Mouse (Mus musculus) hindbrain, embryonic 10.5 days (tissue): ENCODE data around the gene Fzr1. TPM values are rescaled to one million over a fixed set of nuclear protein-coding genes. Genes with fewer than 3 reads are reported as not detected.

Source experiments
- DNase-seq: peaks from one replicate; pipeline ENCODE4 v3.0.0-alpha.2; 2017; ENCODE audit warnings: low spot score
- H3K27ac ChIP-seq: fragments of 300-500 bp; sonication (generic); 2 replicates; pipeline ENCODE4 v1.5.1; 2016; ENCODE audit warnings: mild to moderate bottlenecking, moderate library complexity
- H3K27me3 ChIP-seq: fragments of 300-500 bp; sonication (generic); 2 replicates; pipeline ENCODE4 v1.6.1; 2016; ENCODE audit warnings: mild to moderate bottlenecking; ENCODE audit not compliant: poor library complexity, insufficient read depth, severe bottlenecking
- H3K36me3 ChIP-seq: fragments of 300-500 bp; sonication (generic); 2 replicates; pipeline ENCODE4 v1.6.1; 2016; ENCODE audit warnings: mild to moderate bottlenecking, moderate library complexity
- H3K4me1 ChIP-seq: fragments of 300-500 bp; sonication (generic); replicated peaks from 2 replicates; pipeline ENCODE4 v1.6.1; 2016; ENCODE audit warnings: mild to moderate bottlenecking
- H3K4me3 ChIP-seq: fragments of 300-500 bp; sonication (generic); 2 replicates; pipeline ENCODE4 v1.5.1; 2016; ENCODE audit warnings: mild to moderate bottlenecking, moderate library complexity
- H3K9me3 ChIP-seq: fragments of 300-500 bp; sonication (generic); 2 replicates; pipeline ENCODE4 v1.6.1; 2016; ENCODE audit warnings: mild to moderate bottlenecking, moderate library complexity
- WGBS: fragments of 180-500 bp; shearing (Covaris S2); methylation state at CpG from one replicate; pipeline ENCODE4 v1.1.7; 2016; 5-methylcytosine and 5-hydroxymethylcytosine counted together
- polyA plus RNA-seq: library from polyadenylated mRNA; unstranded; fragments of >200 nt; fragmentation: Nextera tagmentation; extraction: Ambion mirVana; gene quantifications from 2 replicates; pipeline ENCODE4 v1.2.1, GENCODE M21; 2016

Gene Fzr1
- polyA plus RNA-seq, 1 experiment from 2014 or later = 143 TPM

DNA sequence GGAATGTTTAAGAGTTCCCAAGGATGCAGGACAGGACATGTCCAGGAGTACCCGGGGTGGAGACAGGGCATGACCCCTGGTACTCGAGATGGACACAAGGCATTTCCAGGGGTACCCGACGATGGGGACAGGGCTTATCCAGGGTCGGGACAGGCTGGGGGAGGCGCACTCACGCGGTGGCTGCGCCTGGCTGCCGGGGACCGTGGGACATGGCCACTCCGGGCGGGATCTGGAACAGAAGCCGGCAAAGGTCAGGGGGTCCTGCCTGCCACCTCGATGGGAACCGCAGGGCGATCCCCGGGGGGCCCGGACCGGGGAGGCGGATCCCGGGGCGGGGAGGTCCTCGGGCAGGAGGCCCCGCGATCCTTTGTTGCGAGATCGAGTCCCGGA is 28.4 kb downstream of the Fzr1 start:
- H3K4me1 ChIP-seq = peaks cover 55% of the 10 kb centered on the region
- peaks cover 42% of the 10 kb centered on the region for H3K27me3 ChIP-seq
- H3K36me3 ChIP-seq = peaks cover 38% of the 10 kb centered on the region
- no peak for DNase-seq
- under 1% methylated on average over 29 of the region's 29 CpGs for WGBS
- H3K4me3 ChIP-seq = peak overlapping the region; percentile 92
- H3K27ac ChIP-seq = peak overlapping the region; percentile 89
- H3K9me3 ChIP-seq = no peaks in the 10 kb centered on the region

DNA sequence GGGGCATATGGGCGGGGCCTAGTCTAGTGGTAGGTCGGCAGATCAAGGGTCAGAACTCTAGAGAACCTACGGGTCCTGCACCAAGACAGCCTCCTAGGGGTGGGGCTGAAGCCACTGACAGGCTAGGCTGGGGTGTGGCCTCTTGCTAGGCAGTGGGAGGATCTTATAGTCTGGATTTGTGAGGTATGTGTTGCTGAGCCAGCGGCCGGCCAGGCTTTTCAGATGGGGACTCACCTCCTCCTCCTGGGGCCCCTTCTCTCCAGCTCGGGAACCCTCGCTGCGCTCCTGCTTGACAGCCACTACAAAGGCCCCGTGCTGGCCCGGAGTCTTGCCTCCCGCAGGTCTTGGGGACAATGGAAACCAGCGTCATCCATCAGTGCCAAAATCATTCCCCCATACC is 29.2 kb downstream of the Fzr1 start:
- peaks cover 50% of the 10 kb centered on the region for H3K27me3 ChIP-seq
- 4% methylated on average over 12 of the region's 12 CpGs for WGBS
- peak overlapping the region; percentile 89 for H3K27ac ChIP-seq
- DNase-seq = peak; percentile 47
- no peaks in the 10 kb centered on the region for H3K9me3 ChIP-seq
- peaks cover 38% of the 10 kb centered on the region for H3K36me3 ChIP-seq
- H3K4me3 ChIP-seq = peak overlapping the region; percentile 92
- peaks cover 47% of the 10 kb centered on the region for H3K4me1 ChIP-seq

DNA sequence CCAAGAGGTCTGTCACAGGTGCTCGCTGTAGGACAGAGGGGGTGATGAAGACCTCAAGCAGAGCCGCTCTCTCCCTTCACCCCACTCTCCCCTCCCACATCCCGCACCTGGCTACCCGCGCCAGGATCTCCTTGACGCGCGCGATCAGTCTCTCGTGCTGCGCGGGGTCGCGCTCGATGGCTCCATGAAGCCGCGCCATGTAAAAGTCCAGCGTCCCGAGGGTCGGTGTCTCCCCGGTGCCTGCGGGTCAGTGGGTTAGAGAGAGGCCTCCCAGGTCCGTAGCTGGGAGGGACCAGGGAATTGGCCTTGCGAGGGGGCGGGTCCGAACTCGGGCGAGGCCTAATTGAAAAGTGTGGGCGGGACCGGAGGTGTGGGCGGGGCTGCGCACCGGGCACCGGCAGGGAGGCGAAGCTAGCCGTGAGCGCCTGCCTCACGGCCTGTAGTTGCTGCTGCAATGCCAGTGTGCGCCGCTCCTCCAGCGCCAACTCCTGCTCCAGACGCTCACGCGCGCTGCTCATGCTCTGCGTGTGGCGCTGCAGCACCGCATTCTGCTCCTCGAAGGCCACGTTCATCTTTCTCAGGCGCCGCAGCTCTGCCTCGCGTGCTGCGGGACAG is 31.8 kb downstream of the Fzr1 start:
- WGBS = 6% methylated on average over 55 of the region's 55 CpGs
- DNase-seq = peak; percentile 73
- peak overlapping the region; percentile 46 for H3K4me3 ChIP-seq
- H3K27me3 ChIP-seq = peaks cover 75% of the 10 kb centered on the region
- H3K4me1 ChIP-seq = peaks cover 56% of the 10 kb centered on the region
- peaks cover 38% of the 10 kb centered on the region for H3K36me3 ChIP-seq
- peak overlapping the region; percentile 17; the same call in 1 of the 2 replicates for H3K27ac ChIP-seq
- no peaks in the 10 kb centered on the region for H3K9me3 ChIP-seq

DNA sequence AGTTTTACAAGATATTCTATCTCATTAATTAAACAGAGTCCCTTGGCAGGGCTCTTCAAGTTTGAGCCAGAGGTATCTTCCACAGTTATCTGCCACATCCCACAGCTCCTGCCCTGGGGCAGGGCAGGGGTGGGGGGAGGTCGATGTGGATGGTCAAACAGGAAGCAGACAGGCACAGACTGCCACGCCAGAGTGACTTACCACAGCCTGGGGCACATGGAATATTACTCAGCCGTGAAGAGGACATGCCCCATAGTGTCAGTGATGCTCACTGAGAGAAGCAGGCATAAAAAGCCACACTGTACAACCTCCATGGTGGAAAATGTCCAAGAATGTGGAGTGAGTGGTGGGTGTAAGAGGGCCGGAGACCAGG is 33.2 kb downstream of the Fzr1 start:
- Histone ChIP-seq H3K4me1 (peaks cover 63% of the 10 kb centered on the region), H3K27ac (no peak overlapping the region), H3K9me3 (no peaks in the 10 kb centered on the region), H3K27me3 (peaks cover 90% of the 10 kb centered on the region), H3K36me3 (peaks cover 38% of the 10 kb centered on the region), H3K4me3 (no peak overlapping the region)
- no peak for DNase-seq
- WGBS = 86% methylated on average over 4 of the region's 4 CpGs

DNA sequence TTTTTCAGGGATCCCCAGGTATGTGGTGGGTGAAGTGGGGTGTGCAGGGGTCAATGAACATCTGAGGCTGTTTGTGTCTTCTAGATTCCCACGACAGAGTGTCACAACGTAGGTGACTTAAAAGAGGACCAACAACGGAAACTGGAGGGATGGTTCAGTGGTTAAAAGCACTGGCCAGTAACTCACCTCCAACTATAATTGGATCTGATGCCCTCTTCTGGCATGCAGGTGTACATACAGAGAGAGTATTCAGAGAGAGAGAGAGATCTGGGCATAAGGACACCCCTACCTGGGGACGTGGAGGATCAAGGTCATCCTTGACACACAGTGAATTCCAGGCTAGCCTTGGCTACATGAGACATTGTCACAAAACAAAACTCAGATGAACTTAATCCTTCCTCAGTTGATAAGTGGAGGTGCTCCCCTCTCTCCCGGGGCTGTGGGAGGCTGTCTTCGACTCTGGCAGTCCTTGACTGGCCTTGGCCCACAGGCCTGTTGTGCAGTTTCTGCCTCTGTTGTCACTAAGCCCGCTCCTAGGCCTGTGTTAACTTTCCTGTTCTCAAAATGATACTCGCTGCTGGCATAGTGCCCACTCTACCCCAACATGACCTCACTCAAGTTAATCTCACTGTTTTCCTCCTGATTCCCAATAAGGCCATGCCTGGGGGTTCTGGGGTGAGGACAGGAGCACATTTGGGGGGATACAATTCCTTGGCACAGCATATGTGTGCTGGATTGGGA is 33.7 kb downstream of the Fzr1 start:
- DNase-seq = no peak
- Histone ChIP-seq H3K4me3 (no peak overlapping the region), H3K36me3 (peaks cover 38% of the 10 kb centered on the region), H3K27ac (no peak overlapping the region), H3K9me3 (no peaks in the 10 kb centered on the region), H3K4me1 (peaks cover 61% of the 10 kb centered on the region), H3K27me3 (peaks cover 93% of the 10 kb centered on the region)
- WGBS = 55% methylated on average over 8 of the region's 8 CpGs

DNA sequence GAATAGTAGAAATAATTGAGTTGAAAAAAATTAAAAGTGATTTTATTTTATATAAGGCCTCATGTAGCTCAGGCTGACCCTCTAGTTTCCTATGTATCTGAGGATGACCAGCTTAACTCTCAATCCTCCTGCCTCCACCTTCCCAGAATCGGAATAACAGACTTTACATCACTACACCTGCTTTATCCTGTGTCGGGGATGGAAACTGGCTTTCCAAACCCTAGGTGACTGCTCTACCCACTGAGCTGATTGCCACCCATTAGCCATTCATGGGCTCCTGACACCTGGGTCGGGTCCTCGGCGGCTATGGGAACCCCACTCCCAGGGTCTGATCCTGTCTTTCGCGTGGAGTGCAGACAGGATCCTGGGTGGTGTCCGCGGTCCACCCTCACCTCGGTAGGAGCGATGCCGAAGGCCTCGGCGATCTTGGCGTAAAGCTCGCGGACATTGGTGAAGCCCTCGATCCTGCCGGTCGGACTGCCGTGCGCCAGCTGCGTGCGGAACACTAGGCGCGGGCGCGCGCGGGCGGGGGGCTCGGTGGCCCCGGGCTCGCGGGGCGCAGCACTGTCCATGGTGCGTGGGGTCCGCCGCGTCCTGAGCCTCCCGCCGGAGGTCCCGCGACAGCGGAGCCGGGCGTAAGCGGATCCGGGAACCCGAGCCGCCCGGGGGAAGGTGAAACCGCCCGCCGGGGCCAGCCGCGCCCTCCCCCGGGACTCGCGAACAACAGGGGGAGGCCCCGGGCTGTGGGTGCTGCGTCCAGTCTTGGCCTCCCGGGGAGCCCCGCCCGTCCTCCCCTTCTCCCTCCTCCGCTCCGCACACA is 35.4 kb downstream of the Fzr1 start, which contains the start of gene Gipc3:
TSS of gene Gipc3 (minus strand) at position 581 of the 820 bp plus-strand sequence.
- DNase-seq = no peak
- peak within 1 kb of the TSS; percentile 56 for H3K4me3 ChIP-seq
- peaks cover 49% of the 10 kb centered on the region for H3K4me1 ChIP-seq
- H3K9me3 ChIP-seq = no peaks in the 10 kb centered on the region
- peaks cover 26% of the 10 kb centered on the region for H3K36me3 ChIP-seq
- peak within 1 kb of the TSS; percentile 66; the same call in 1 of the 2 replicates for H3K27ac ChIP-seq
- H3K27me3 ChIP-seq = peaks cover 91% of the 10 kb centered on the region
- 8% methylated on average over 58 of the region's 67 CpGs for WGBS

DNA sequence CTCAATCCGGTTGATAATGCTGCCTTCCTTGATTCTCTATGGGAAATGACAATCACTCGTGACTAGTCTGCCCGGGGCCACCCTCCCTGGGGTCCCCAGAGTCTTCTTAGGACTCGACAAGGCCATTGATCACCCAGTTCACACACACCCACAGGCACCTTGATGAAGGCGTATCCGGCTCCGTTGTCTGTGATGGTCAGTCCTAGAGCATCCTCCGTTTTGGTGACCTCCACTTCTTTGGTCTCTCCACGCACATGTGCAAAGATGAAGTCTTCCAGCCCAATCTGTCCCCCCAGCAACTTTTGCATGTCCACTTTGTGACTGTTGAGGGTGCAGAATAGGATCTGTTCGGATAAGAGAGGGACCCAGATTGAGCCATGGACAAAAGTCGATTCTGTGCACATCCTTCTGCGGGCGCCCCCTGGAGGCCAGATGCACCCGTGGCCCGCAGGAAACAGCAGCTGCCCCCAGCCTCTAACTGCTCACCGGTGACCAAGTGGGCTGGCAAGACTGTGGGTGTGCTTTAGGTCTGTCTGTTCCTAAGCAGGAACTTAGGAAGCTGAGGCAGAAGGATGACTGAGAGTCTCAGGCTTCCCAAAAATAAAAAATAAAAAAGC is 36.9 kb downstream of the Fzr1 start:
- H3K4me3 ChIP-seq = 0 out of 2 replicates have a peak overlapping the region, but pooled peaks have one; percentile 5
- no peaks in the 10 kb centered on the region for H3K9me3 ChIP-seq
- H3K27ac ChIP-seq = no peak overlapping the region
- DNase-seq = peak; percentile 74
- H3K36me3 ChIP-seq = peaks cover 15% of the 10 kb centered on the region
- peaks cover 91% of the 10 kb centered on the region for H3K27me3 ChIP-seq
- 32% methylated on average over 16 of the region's 16 CpGs for WGBS
- H3K4me1 ChIP-seq = peaks cover 41% of the 10 kb centered on the region

DNA sequence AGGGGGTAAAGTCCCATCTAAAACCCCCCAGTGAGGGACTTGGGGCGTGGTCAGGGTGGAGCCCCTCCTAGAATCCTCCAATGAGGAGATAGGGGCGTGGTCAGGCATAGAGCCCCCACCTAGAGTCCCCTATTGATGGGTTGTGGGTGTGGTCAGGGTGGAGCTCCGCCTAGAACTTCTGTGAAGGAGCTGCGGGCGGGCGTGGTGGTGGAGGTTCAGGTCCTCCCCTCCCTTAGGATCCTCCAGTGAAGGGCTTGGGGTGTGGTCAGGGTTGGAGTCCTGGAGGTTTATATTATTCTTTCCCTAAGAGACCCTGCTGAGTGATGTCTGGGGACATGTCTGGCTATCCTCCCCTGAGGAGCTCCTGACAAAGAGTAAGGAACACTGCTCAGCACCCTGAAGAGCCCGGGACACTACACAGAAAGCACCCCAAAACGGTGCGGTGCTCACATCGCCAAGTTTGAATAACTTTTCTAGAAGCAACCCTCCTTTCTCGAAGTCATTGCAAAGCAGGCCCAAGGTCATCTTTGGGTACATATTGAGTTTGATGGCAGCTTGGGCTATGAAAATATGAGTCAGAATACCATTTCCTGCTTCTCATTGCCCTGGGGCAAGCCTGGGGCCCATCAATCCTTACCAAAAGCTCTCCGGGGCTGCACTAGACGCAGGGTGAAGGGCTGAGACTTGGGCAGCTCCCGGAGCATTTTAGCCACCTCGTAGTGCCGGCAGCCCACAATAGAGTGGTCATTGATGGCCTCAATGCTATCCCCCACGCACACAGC is 37.6 kb downstream of the Fzr1 start:
- WGBS = 35% methylated on average over 17 of the region's 17 CpGs
- Histone ChIP-seq H3K36me3 (peaks cover 8% of the 10 kb centered on the region), H3K4me1 (peaks cover 42% of the 10 kb centered on the region), H3K4me3 (0 out of 2 replicates have a peak overlapping the region, but pooled peaks have one; percentile 5), H3K27me3 (peaks cover 89% of the 10 kb centered on the region), H3K9me3 (no peaks in the 10 kb centered on the region), H3K27ac (no peak overlapping the region)
- no peak for DNase-seq

DNA sequence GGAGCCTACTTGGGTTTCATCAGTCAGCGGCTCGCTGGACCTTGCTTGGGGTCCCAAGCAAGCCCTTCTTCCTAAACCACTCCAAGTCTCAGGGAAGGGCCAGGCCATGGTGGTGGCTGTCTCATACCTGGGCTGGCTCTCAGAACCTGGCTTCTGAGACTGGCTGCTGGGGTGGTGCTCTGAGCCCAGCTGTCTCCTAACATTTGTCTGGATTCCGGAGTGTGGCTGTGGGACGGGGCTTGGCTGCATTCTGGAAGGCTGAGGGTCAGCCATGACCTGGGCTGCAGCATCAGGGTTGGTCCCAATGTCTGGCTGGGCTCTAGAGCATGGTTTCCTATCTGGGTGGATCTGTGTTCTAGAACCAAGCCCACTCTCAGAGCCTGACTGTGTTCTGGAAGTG is 41.8 kb downstream of the Fzr1 start:
- WGBS = 93% methylated on average over 4 of the region's 4 CpGs
- no peak for DNase-seq
- Histone ChIP-seq H3K9me3 (no peaks in the 10 kb centered on the region), H3K36me3 (no peaks in the 10 kb centered on the region), H3K4me1 (peaks cover 61% of the 10 kb centered on the region), H3K27me3 (peaks cover 86% of the 10 kb centered on the region), H3K4me3 (no peak overlapping the region), H3K27ac (peak overlapping the region; percentile 83; the same call in 1 of the 2 replicates)

DNA sequence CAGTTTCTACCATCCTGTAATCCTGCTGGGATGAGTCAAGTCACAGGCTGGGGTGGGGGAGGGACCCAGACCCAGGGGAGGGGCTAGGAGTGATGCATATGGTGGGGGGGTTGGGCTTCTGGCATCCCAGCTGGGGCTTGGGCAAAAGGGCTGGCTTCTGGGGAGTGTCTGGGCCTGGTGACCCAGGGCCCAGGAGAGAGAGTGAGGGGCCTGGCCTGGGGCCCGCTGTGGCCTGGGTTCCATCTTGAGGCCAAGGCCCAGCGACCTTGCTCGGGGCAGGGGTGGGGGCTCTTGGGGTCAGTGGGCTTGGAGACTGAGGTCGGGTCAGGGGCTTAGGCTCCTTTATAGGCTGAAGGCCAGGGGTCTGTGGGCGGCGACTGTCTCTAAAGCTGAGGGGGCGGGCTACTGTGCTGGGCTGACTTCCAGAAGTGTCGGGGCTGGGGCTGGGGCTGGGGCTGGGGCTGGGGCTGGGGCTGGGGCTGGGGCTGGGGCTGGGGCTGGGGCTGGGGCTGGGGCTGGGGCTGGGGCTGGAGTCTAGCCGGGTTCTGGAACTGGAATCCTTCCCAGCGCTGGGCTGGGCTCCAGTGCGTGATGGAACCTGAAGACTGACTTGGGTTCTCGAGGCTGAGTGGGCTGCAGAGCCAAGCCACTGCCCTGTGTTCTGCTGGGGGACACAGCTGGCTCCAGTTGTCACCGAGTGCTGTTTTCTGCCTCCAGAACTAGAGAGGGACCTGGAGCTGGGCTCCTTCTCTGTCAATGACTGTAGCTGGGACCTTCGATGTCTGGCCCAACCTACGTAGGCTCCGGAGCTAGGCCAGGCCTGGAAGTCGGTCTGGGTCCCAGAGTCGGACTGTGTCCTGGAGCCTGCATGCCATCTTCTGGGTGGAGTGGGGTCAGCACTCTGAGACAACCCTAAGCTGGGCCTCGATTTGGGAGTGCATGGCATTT is 42.6 kb downstream of the Fzr1 start:
- DNase-seq = peak; percentile 61
- peaks cover 52% of the 10 kb centered on the region for H3K4me1 ChIP-seq
- peak overlapping the region; percentile 27 for H3K4me3 ChIP-seq
- 33% methylated on average over 19 of the region's 19 CpGs for WGBS
- H3K36me3 ChIP-seq = no peaks in the 10 kb centered on the region
- peak overlapping the region; percentile 83 for H3K27ac ChIP-seq
- H3K27me3 ChIP-seq = peaks cover 85% of the 10 kb centered on the region
- no peaks in the 10 kb centered on the region for H3K9me3 ChIP-seq

DNA sequence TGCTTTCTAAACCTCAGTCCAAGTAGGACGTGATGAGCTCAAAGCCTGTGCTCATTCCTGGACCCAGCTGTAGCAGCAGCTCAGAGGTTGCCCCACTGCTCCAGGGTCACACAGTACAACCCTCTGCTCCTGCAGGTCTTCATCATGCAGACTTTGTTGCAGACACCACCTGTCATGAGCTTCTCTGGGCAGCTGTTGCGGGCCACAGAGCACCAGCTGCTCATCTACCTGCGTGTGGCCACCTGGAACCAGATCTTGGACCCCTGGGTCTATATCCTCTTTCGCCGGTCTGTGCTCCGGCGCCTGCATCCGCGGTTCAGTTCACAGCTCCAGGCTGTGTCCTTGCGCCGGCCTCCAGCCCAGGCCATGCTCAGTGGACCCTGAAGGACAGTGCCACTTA is 44.0 kb downstream of the Fzr1 start:
- Histone ChIP-seq H3K27ac (peak overlapping the region; percentile 83; the same call in 1 of the 2 replicates), H3K4me1 (peaks cover 56% of the 10 kb centered on the region), H3K9me3 (no peaks in the 10 kb centered on the region), H3K36me3 (no peaks in the 10 kb centered on the region), H3K27me3 (peaks cover 77% of the 10 kb centered on the region), H3K4me3 (no peak overlapping the region; the same call in 1 of the 2 replicates)
- WGBS = 53% methylated on average over 11 of the region's 11 CpGs
- DNase-seq = no peak
